Comparison of ENCODE assay signal across 8 mouse cellular contexts in genomic region chr16:91363483-91363882, GRCm38 (mm10). TPM values are rescaled to one million over a fixed set of nuclear protein-coding genes. Genes with fewer than 3 reads are reported as not detected.
DNase-seq lines count a peak whose midpoint lies in the region; ATAC-seq and TF ChIP-seq lines count a peak whose summit lies in the region.
"Had no signal": no experiment of that assay in that cellular context is flagged by ENCODE, and none has a peak within 500 bp of the region (broad histone marks: within the 10 kb centered on the region; RNA-seq: fewer than 3 reads in every experiment).

No protein-coding gene starts in this region.

- H3K9me3 ChIP-seq in heart, embryonic 13.5 days = peaks cover 4% of the 10 kb centered on the region; the same call in 1 of the 2 replicates
- no peaks in the 10 kb centered on the region for H3K9me3 ChIP-seq in limb, embryonic 14.5 days (ENCODE audit: control insufficient read depth, low read length)
- H3K9me3 ChIP-seq: midbrain, embryonic 12.5 days had no signal

- no peak overlapping the region for H3K4me3 ChIP-seq in heart, embryonic 13.5 days
- H3K4me3 ChIP-seq in limb, embryonic 14.5 days (replicated peaks; ENCODE audit: low read length) = no peak overlapping the region
- H3K4me3 ChIP-seq: midbrain, embryonic 12.5 days had no signal

- H3K9ac ChIP-seq in heart, embryonic 13.5 days = no peak overlapping the region
- H3K9ac ChIP-seq in limb, embryonic 14.5 days (ENCODE audit: low read depth, low read length, severe bottlenecking) = 0 out of 2 replicates have a peak overlapping the region, but pooled peaks have one; percentile 9
- H3K9ac ChIP-seq: midbrain, embryonic 12.5 days had no signal

- DNase-seq in 3134 (ENCODE audit: extremely low read depth, insufficient read length, low spot score) (peak; percentile 39), 3T3-L1 (ENCODE audit: low read depth, low spot score) (peak; percentile 93)
- peak; percentile 91 for DNase-seq in limb, embryonic 14.5 days (ENCODE audit: low spot score)
- DNase-seq in cerebellum, adult 11 months = no peak
- DNase-seq in spleen, postnatal 36 days (ENCODE audit: low spot score in 2 of 2) = no peak
- no peak for DNase-seq in adrenal gland, adult 2 months

- H3K27ac ChIP-seq in heart, embryonic 13.5 days (replicated peaks) = peak overlapping the region; percentile 84
- no peak overlapping the region for H3K27ac ChIP-seq in limb, embryonic 14.5 days (replicated peaks; ENCODE audit: low read depth, low read length)
- H3K27ac ChIP-seq: midbrain, embryonic 12.5 days had no signal

- peak; percentile 37; the same call in 1 of the 2 replicates for ATAC-seq in heart, embryonic 13.5 days (ENCODE audit: extremely low read depth, insufficient number of reproducible peaks, low FRiP score, low TSS enrichment)
- ATAC-seq in limb, embryonic 14.5 days (ENCODE audit: low FRiP score, low read depth) = peak; percentile 79

- peaks cover 30% of the 10 kb centered on the region for H3K4me1 ChIP-seq in heart, embryonic 13.5 days
- H3K4me1 ChIP-seq in limb, embryonic 14.5 days (ENCODE audit: control insufficient read depth, insufficient read depth, low read length) = peaks cover 15% of the 10 kb centered on the region
- H3K4me1 ChIP-seq: midbrain, embryonic 12.5 days had no signal

- no peaks in the 10 kb centered on the region for H3K27me3 ChIP-seq in heart, embryonic 13.5 days (replicated peaks)
- H3K27me3 ChIP-seq in limb, embryonic 14.5 days (ENCODE audit: control insufficient read depth, insufficient read depth, low read length) = no peaks in the 10 kb centered on the region
- H3K27me3 ChIP-seq: midbrain, embryonic 12.5 days had no signal

- no peaks in the 10 kb centered on the region for H3K36me3 ChIP-seq in heart, embryonic 13.5 days
- no peaks in the 10 kb centered on the region for H3K36me3 ChIP-seq in limb, embryonic 14.5 days (ENCODE audit: control insufficient read depth, insufficient read depth, low read length)
- H3K36me3 ChIP-seq: midbrain, embryonic 12.5 days had no signal

- H3K4me2 ChIP-seq in heart, embryonic 13.5 days = peak overlapping the region; percentile 14; the same call in 1 of the 2 replicates
- no peak overlapping the region for H3K4me2 ChIP-seq in limb, embryonic 14.5 days (replicated peaks; ENCODE audit: low read depth, low read length, severe bottlenecking)
- H3K4me2 ChIP-seq: midbrain, embryonic 12.5 days had no signal

- WGBS in heart, embryonic 13.5 days = 22% methylated on average over 3 of the region's 3 CpGs
- 30% methylated on average over 3 of the region's 3 CpGs for WGBS in limb, embryonic 14.5 days

- no peak for TF ChIP-seq POLR2A in limb, embryonic 14.5 days (IDR thresholded peaks at IDR 0.05; ENCODE audit: borderline replicate concordance, extremely low read depth, insufficient read depth, insufficient read length)

RNA-seq across cellular contexts. Expression of gene Ifnar2, which starts 9.1 kb away (rescaled TPM):
- polyA plus RNA-seq in heart, embryonic 13.5 days (2015; fragmentation: Nextera tagmentation; extraction: Ambion mirVana) = 51.2 and 56.5 TPM in 2 replicates
- 36.2 and 38.7 TPM in 2 replicates for polyA plus RNA-seq in limb, embryonic 14.5 days (2012; rRNA removed)
- polyA plus RNA-seq in limb, embryonic 14.5 days (2014; fragmentation: Nextera tagmentation; extraction: Ambion mirVana) = 59.7 and 64.8 TPM in 2 replicates
- total RNA-seq in adrenal gland, adult 2 months (2021) = 100 to 1,000 TPM; 112 to 134 TPM
- polyA plus RNA-seq in adrenal gland, adult 2 months (2012; rRNA removed) = 225 and 282 TPM in 2 replicates

RNA-seq across cellular contexts. Expression of gene Gm21970, which starts 28.0 kb away (rescaled TPM):
- polyA plus RNA-seq in heart, embryonic 13.5 days (2015; fragmentation: Nextera tagmentation; extraction: Ambion mirVana) = not detected in 2 replicates
- polyA plus RNA-seq in limb, embryonic 14.5 days (2012; rRNA removed) = not detected in 2 replicates
- polyA plus RNA-seq in limb, embryonic 14.5 days (2014; fragmentation: Nextera tagmentation; extraction: Ambion mirVana) = not detected in 2 replicates
- under 1 TPM in 1 of 2 experiments, not detected in 1; 0.69 TPM for total RNA-seq in adrenal gland, adult 2 months (2021)
- polyA plus RNA-seq in adrenal gland, adult 2 months (2012; rRNA removed) = not detected in 2 replicates
- polyA plus RNA-seq: midbrain, embryonic 12.5 days had no signal

RNA-seq across cellular contexts. Expression of gene Il10rb, which starts 42.5 kb away (rescaled TPM):
- 44.8 and 48.9 TPM in 2 replicates for polyA plus RNA-seq in heart, embryonic 13.5 days (2015; fragmentation: Nextera tagmentation; extraction: Ambion mirVana)
- polyA plus RNA-seq in limb, embryonic 14.5 days (2012; rRNA removed) = 15.6 and 16.5 TPM in 2 replicates
- 23.5 and 24.3 TPM in 2 replicates for polyA plus RNA-seq in limb, embryonic 14.5 days (2014; fragmentation: Nextera tagmentation; extraction: Ambion mirVana)
- total RNA-seq in adrenal gland, adult 2 months (2021) = 100 to 1,000 TPM; 255 to 258 TPM
- 97.1 and 107 TPM in 2 replicates for polyA plus RNA-seq in adrenal gland, adult 2 months (2012; rRNA removed)

Comparison
In these comparisons a context has a peak if more than half of its experiments do, and no peak if none do; other contexts are left out.
1. DNase-seq: peak in 3134 (single experiment), 3T3-L1 (single experiment) and limb, embryonic 14.5 days (single experiment); none in cerebellum, adult 11 months (single experiment), spleen, postnatal 36 days (0 of 2) and adrenal gland, adult 2 months (single experiment).